Mouse (Mus musculus) natural killer cell, adult 2 months (primary cell): Measurements from ENCODE around the gene Npr1.

ENCODE experiments used
- DNase-seq, 2 experiments: peaks; one replicate each; pipeline ENCODE4 v3.0.0; 2022; ENCODE audit warnings: low spot score in 2 of 2

The Npr1 gene

GRCm38 (mm10) chr3:90465686-90466310 lies at the start of gene Npr1:
Npr1 (minus strand) TSS chr3:90465866.
- DNase-seq: no peak

GRCm38 (mm10) chr3:90515242-90515641 lies 49.6 kb upstream of the Npr1 start:
- DNase-seq: no peak

GRCm38 (mm10) chr3:90514691-90515090 lies 49.0 kb upstream of the Npr1 start:
- DNase-seq: peak; percentile 24 to 38

GRCm38 (mm10) chr3:90513796-90514590 lies 48.3 kb upstream of the Npr1 start, which contains the start of the genes S100a1 and S100a13:
S100a1 (minus strand) TSS chr3:90514392.
S100a13 (plus strand) TSS chr3:90514435.
- DNase-seq: peak in 1 of 2 experiments; percentile 32

- no peak for DNase-seq
These were observed 47.4 kb upstream of the Npr1 start for GRCm38 (mm10) chr3:90512948-90513642.

GRCm38 (mm10) chr3:90512276-90512675 lies 46.6 kb upstream of the Npr1 start:
- DNase-seq: no peak

- no peak for DNase-seq
These were observed 44.1 kb upstream of the Npr1 start for GRCm38 (mm10) chr3:90509747-90510123.

- peak; percentile 99 for DNase-seq
These were observed 43.5 kb upstream of the Npr1 start, which contains the start of gene Chtop for GRCm38 (mm10) chr3:90508950-90509746. Chtop (minus strand) TSS chr3:90509498.

- DNase-seq: no peak
These were observed 42.8 kb upstream of the Npr1 start for GRCm38 (mm10) chr3:90508287-90508949.

- DNase-seq: no peak
These were observed 40.7 kb upstream of the Npr1 start for GRCm38 (mm10) chr3:90506362-90506761.

GRCm38 (mm10) chr3:90505216-90505615 lies 39.5 kb upstream of the Npr1 start:
- DNase-seq: no peak

GRCm38 (mm10) chr3:90503444-90503843 lies 37.8 kb upstream of the Npr1 start:
- no peak for DNase-seq

- DNase-seq: no peak
These were observed 31.9 kb upstream of the Npr1 start for GRCm38 (mm10) chr3:90497597-90497996.

- DNase-seq: no peak
These were observed 30.3 kb upstream of the Npr1 start for GRCm38 (mm10) chr3:90495850-90496525.

- DNase-seq: no peak
These were observed 28.3 kb upstream of the Npr1 start for GRCm38 (mm10) chr3:90493831-90494540.

- peak; percentile 49 to 56 for DNase-seq
These were observed 25.7 kb upstream of the Npr1 start for GRCm38 (mm10) chr3:90491350-90491749.

- DNase-seq: peak; percentile 92 to 95
These were observed 25.1 kb upstream of the Npr1 start, which contains the start of gene Snapin for GRCm38 (mm10) chr3:90490696-90491256. Snapin (minus strand) TSS chr3:90491033.

GRCm38 (mm10) chr3:90488576-90488975 lies 22.9 kb upstream of the Npr1 start:
- DNase-seq: no peak

- DNase-seq: no peak
These were observed 21.3 kb upstream of the Npr1 start for GRCm38 (mm10) chr3:90486998-90487397.
